Mouse (Mus musculus) heart, embryonic 12.5 days (tissue): ENCODE results near the gene Gm20458. TPM values are rescaled to one million over a fixed set of nuclear protein-coding genes. Genes with fewer than 3 reads are reported as not detected.

ENCODE experiments used
- ATAC-seq: fragments of 200-750 bp; cut with Nextera tagmentation; 2 replicates; pipeline ENCODE4 v1.8.0; 2017; ENCODE audit warnings: moderate TSS enrichment, moderate library complexity; ENCODE audit not compliant: insufficient number of reproducible peaks, low FRiP score
- H3K27ac ChIP-seq: fragments of 300-500 bp; sonication (generic); 2 replicates; pipeline ENCODE4 v1.5.1; 2016; ENCODE audit warnings: mild to moderate bottlenecking, moderate library complexity; ENCODE audit not compliant: poor library complexity, severe bottlenecking
- H3K27me3 ChIP-seq: fragments of 300-500 bp; sonication (generic); replicated peaks from 2 replicates; pipeline ENCODE4 v1.6.1; 2016; ENCODE audit warnings: mild to moderate bottlenecking, moderate library complexity
- H3K36me3 ChIP-seq: fragments of 300-500 bp; sonication (generic); 2 replicates; pipeline ENCODE4 v1.6.1; 2016; ENCODE audit warnings: mild to moderate bottlenecking, moderate library complexity
- H3K4me1 ChIP-seq: fragments of 300-500 bp; sonication (generic); replicated peaks from 2 replicates; pipeline ENCODE4 v1.6.1; 2016; ENCODE audit warnings: mild to moderate bottlenecking
- H3K4me2 ChIP-seq: fragments of 300-500 bp; sonication (generic); 2 replicates; pipeline ENCODE4 v1.6.1; 2016; ENCODE audit warnings: mild to moderate bottlenecking, moderate library complexity
- H3K4me3 ChIP-seq: fragments of 300-500 bp; sonication (generic); 2 replicates; pipeline ENCODE4 v1.5.1; 2016; ENCODE audit warnings: mild to moderate bottlenecking
- H3K9ac ChIP-seq: fragments of 300-500 bp; sonication (generic); 2 replicates; pipeline ENCODE4 v1.6.1; 2016; ENCODE audit warnings: mild to moderate bottlenecking, moderate library complexity
- H3K9me3 ChIP-seq: fragments of 300-500 bp; sonication (generic); replicated peaks from 2 replicates; pipeline ENCODE4 v1.6.1; 2016; ENCODE audit warnings: mild to moderate bottlenecking, moderate library complexity
- WGBS: fragments of 180-500 bp; shearing (Covaris S2); methylation state at CpG from one replicate; pipeline ENCODE4 v1.1.7; 2016; 5-methylcytosine and 5-hydroxymethylcytosine counted together
- polyA plus RNA-seq: library from polyadenylated mRNA; unstranded; fragments of >200 nt; fragmentation: Nextera tagmentation; extraction: Ambion mirVana; gene quantifications from 2 replicates; pipeline ENCODE4 v1.2.1, GENCODE M21; 2016

Gene Gm20458
- polyA plus RNA-seq, 1 experiment from 2014 or later = 16.9 TPM

DNA sequence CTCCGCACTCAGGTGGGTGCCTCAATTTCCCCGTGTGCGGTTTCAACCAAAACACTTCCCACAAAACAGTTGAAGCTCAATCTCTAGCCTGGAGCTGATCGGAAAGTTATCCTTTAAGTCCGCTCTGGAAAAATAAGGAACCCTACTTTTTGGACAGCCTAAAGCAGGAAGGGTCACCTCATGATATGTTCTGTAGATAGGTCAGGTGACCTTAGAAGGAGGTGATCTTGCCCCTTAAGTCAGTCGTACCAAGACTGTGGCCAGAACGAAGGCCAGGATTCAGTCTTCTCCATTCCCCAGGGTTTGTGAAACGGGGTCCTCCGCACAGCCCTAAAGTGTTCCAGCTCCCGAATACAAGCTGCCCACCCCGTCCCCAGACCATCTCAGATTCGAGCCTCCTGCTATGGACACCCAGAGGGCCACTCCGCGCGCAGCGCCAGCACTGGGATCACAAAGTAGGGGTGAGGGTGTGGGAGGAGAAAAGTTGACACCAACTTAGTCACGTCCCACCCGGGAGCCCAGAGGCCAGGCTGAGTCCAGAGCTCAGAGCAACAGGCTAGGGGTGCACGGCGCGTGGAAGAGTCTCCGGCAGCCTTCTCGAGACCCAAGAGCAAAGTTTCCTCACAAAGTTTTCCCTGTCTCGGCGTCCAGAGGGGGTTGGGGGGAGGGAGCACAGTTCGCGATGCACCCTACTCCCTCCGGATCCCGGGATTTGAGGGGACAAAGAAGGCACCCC is 18.3 kb upstream of the Gm20458 start:
- peak overlapping the region; percentile 74 for H3K27ac ChIP-seq
- H3K36me3 ChIP-seq = no peaks in the 10 kb centered on the region
- H3K27me3 ChIP-seq = peaks cover 4% of the 10 kb centered on the region; the same call in 1 of the 2 replicates
- peak overlapping the region; percentile 86 for H3K9ac ChIP-seq
- H3K4me3 ChIP-seq = peak overlapping the region; percentile 74
- peak; percentile 54 for ATAC-seq
- H3K4me1 ChIP-seq = peaks cover 56% of the 10 kb centered on the region
- H3K4me2 ChIP-seq = peak overlapping the region; percentile 83
- WGBS = 2% methylated on average over 29 of the region's 29 CpGs
- H3K9me3 ChIP-seq = no peaks in the 10 kb centered on the region

DNA sequence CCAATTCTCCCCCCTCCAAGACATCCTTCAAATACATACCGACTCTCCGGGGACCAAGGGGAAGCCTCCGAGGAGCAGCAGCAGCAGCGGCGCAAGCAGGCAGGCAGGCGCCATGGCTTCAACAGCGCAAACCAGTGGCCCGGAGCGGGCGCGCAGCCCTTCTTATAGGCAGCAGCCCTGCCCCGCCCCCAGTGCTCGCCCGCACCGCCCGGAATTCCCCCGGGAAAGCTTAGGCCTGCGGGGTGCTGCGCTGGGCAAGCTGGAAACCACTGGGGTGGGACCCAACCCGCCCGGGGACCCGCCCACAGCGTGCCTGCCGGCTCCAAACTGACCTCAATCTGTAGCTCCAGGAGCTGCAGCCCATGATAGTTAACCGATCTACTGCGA is 17.7 kb upstream of the Gm20458 start:
- no peaks in the 10 kb centered on the region for H3K36me3 ChIP-seq
- peaks cover 51% of the 10 kb centered on the region for H3K4me1 ChIP-seq
- peak overlapping the region; percentile 83 for H3K4me2 ChIP-seq
- peak; percentile 86 for ATAC-seq
- no peaks in the 10 kb centered on the region for H3K9me3 ChIP-seq
- H3K4me3 ChIP-seq = peak overlapping the region; percentile 74
- H3K9ac ChIP-seq = peak overlapping the region; percentile 86
- 1% methylated on average over 23 of the region's 26 CpGs for WGBS
- peaks cover 4% of the 10 kb centered on the region; the same call in 1 of the 2 replicates for H3K27me3 ChIP-seq
- H3K27ac ChIP-seq = peak overlapping the region; percentile 74

DNA sequence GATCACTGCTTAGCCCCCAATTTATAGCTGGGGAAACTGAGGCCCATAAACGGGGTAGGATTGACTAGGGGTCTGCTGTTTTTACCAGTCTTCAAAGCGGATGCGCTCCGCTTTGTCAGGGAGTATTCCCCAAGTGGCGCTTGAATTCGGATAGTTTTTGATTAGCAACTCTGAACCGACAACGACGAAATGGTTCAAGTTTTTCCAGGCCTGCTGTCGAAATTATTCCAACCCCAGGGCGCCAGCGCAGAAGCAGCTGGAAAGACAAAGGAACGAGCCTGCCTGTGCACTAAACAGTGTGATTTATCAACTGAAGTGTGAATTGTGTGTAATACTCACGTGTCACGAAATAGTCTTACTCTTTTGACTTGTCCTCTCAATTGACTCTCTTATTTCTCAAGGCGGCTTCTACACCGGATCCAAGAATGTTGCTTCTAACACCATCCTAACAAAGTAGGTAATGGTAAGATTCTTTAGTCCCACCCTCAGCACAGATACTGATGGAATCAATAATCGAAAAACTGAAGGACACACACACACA is 17.2 kb upstream of the Gm20458 start, which contains the start of gene Sdc4:
Gene Sdc4, minus strand, starts transcription at position 428 of the 541 bp plus-strand sequence.
- H3K27ac ChIP-seq = peak within 1 kb of the TSS; percentile 74
- peaks cover 4% of the 10 kb centered on the region; the same call in 1 of the 2 replicates for H3K27me3 ChIP-seq
- no peaks in the 10 kb centered on the region for H3K9me3 ChIP-seq
- peaks cover 46% of the 10 kb centered on the region for H3K4me1 ChIP-seq
- H3K4me3 ChIP-seq = peak within 1 kb of the TSS; percentile 74
- H3K9ac ChIP-seq = peak within 1 kb of the TSS; percentile 86
- ATAC-seq = no peak
- H3K36me3 ChIP-seq = no peaks in the 10 kb centered on the region
- WGBS = 8% methylated on average over 18 of the region's 18 CpGs
- peak within 1 kb of the TSS; percentile 83 for H3K4me2 ChIP-seq

DNA sequence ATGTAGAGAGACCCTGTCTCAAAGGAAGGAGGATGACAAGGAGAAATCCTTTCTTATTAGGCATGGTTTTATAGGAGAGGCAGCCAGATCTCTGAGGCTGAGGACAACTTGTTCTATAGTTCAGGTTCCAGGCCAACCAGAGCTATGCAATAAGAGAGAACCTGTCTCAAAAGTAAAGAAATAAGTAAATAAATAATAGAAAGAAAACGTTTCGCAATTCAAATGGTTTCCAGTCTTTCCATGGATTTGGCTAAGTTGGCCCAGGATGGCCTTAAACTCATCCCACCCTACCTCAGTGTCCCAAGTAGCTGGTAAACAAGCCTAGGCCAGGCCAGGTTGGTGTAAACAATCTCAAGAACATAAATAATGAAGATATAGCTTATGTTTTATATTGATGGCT is 16.1 kb upstream of the Gm20458 start:
- peaks cover 46% of the 10 kb centered on the region for H3K4me1 ChIP-seq
- 71% methylated on average over 2 of the region's 2 CpGs for WGBS
- H3K27ac ChIP-seq = no peak overlapping the region
- H3K9me3 ChIP-seq = no peaks in the 10 kb centered on the region
- H3K36me3 ChIP-seq = no peaks in the 10 kb centered on the region
- ATAC-seq = no peak
- H3K4me2 ChIP-seq = no peak overlapping the region
- H3K27me3 ChIP-seq = peaks cover 4% of the 10 kb centered on the region; the same call in 1 of the 2 replicates
- H3K9ac ChIP-seq = no peak overlapping the region
- no peak overlapping the region for H3K4me3 ChIP-seq

DNA sequence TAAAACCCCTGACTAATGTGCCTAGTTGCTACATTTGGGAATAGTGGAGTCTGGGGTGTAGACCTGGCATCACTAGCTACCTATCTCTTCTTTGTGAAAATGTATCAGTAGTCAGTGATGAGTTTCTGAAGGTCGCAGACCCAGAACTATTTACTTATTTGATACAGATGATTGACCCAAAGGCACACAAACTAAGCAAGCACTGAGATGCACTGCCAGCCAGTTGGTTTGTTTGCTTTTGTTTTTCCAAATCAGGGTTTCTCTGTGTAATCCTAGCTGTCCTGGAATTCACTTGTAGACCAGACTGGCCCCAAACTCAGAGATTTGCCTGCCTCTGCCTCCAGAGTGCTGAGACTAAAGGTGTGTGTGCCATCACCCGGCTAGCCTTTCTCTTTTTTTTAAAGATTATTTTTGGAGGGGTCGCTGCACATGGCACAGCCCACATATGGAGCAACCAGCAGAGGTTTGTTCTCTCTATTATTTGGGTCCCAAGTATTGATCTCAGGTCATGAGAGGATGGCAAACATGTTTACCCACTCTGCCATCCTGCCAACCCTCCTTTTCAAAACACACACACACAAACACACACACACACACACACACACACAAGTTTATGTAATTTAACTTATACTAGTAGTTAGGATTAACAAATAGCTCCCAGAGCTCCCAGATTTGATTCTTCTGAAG is 15.2 kb upstream of the Gm20458 start:
- no peak for ATAC-seq
- WGBS = 71% methylated on average over 3 of the region's 3 CpGs
- Histone ChIP-seq H3K4me1 (peaks cover 42% of the 10 kb centered on the region), H3K27me3 (peaks cover 4% of the 10 kb centered on the region; the same call in 1 of the 2 replicates), H3K36me3 (no peaks in the 10 kb centered on the region), H3K4me3 (no peak overlapping the region), H3K4me2 (no peak overlapping the region), H3K9ac (no peak overlapping the region), H3K9me3 (no peaks in the 10 kb centered on the region), H3K27ac (no peak overlapping the region)

DNA sequence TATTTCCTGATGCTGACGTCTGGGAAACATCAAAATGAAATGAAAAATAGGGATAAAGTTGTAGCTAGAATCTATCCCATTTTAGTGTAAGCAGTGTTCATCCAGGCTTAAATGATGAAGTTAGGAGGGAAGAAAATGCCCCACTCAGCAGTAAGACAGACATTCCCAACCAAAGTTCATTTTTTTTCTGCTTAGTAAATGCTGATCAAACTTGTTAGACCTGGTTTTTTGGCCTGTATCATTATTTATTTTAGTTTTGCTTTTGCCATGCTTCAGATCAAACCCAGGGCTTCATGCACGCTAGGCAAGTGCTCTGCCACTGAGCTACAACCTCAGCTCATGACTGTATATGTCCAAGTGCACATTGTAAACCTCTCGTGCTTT is 14.7 kb upstream of the Gm20458 start:
- ATAC-seq = no peak
- H3K27ac ChIP-seq = no peak overlapping the region
- H3K9me3 ChIP-seq = no peaks in the 10 kb centered on the region
- H3K4me1 ChIP-seq = peaks cover 38% of the 10 kb centered on the region
- H3K9ac ChIP-seq = no peak overlapping the region
- H3K27me3 ChIP-seq = peaks cover 2% of the 10 kb centered on the region; the same call in 1 of the 2 replicates
- no peak overlapping the region for H3K4me3 ChIP-seq
- no peaks in the 10 kb centered on the region for H3K36me3 ChIP-seq
- WGBS = 74% methylated on average over 3 of the region's 3 CpGs
- H3K4me2 ChIP-seq = no peak overlapping the region

DNA sequence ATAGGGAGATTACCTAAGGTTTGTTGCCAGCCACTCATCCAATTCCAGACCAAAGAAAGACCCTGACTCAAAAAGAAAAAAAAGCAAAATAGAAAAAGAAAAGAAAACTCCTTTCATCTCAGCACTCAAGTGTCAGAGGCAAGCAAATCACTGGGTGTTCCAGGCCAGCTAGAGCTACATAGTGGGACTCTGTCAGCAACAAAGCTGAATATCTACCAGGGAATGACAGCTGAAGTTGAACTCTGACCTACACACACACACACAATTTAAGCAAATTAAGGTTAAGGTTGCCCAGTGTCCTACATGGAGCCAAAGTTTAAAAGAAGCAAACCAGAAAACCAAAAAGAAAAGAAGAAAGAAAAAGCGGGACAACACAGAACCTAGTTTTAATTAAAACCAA is 12.6 kb upstream of the Gm20458 start:
- ATAC-seq = no peak
- H3K36me3 ChIP-seq = no peaks in the 10 kb centered on the region
- no peaks in the 10 kb centered on the region for H3K9me3 ChIP-seq
- H3K4me2 ChIP-seq = no peak overlapping the region
- H3K4me3 ChIP-seq = no peak overlapping the region
- 81% methylated on average over 1 of the region's 1 CpGs for WGBS
- H3K9ac ChIP-seq = no peak overlapping the region
- H3K27me3 ChIP-seq = no peaks in the 10 kb centered on the region
- peaks cover 41% of the 10 kb centered on the region for H3K4me1 ChIP-seq
- H3K27ac ChIP-seq = no peak overlapping the region

DNA sequence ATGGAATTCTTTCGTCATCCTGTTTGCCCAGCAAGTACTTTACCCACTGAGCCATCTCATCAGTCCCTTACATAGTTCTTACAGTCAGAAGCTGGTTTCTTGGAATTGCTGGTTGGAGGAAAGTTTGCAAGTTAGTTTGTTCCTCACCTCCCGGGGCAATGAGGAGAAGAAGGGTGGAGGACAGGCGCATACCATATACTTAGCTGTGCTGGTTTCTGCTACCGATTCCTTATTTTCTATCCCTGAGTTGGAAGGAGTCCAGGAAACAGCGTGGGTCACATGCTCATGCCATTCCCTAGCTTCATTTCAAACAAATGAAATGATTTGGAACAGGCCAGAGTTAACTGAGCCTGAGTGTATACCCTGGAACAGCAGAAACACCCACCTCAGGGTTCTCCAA is 11.8 kb upstream of the Gm20458 start:
- Histone ChIP-seq H3K27me3 (no peaks in the 10 kb centered on the region), H3K4me3 (no peak overlapping the region), H3K9me3 (no peaks in the 10 kb centered on the region), H3K4me1 (peaks cover 39% of the 10 kb centered on the region), H3K9ac (no peak overlapping the region), H3K27ac (peak overlapping the region; percentile 31; the same call in 1 of the 2 replicates), H3K4me2 (0 out of 2 replicates have a peak overlapping the region, but pooled peaks have one; percentile 3), H3K36me3 (no peaks in the 10 kb centered on the region)
- ATAC-seq = no peak
- 57% methylated on average over 5 of the region's 5 CpGs for WGBS

DNA sequence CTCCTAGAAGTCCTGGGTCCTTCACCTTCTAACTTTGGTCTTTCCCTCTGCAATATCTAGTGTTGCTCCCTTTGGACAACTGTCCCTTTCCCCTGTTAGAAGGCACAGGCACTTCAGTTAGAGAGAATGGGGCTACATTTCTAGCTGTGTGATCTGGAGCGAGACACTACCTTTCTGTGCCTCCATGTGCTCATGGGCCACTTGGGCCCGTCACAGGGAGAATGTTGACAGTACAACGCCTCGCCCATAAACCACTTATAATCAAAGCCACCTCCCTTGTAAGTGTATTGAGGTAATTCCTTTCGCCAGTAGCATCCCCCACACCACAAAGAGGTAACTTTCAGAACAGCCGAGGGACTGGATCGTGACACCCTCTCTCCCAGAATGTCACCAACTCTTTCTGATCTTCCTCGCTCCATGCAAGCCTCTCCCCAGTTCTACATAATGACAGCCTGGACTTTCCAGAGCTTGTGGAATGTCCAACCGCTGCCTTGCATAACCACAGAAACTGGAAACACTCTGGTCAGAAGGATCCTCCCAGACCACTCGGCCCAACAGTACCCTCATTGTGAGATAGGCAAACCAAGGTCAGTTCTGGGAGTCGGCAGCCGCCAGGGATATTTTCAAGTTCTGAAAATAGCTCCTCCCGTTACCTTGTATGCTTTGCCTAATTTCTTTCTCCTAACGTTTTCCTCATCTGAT is 11.3 kb upstream of the Gm20458 start:
- Histone ChIP-seq H3K9ac (no peak overlapping the region), H3K4me1 (peaks cover 43% of the 10 kb centered on the region), H3K4me2 (0 out of 2 replicates have a peak overlapping the region, but pooled peaks have one; percentile 3), H3K27ac (peak overlapping the region; percentile 58; the same call in 1 of the 2 replicates), H3K9me3 (no peaks in the 10 kb centered on the region), H3K36me3 (no peaks in the 10 kb centered on the region), H3K27me3 (no peaks in the 10 kb centered on the region), H3K4me3 (no peak overlapping the region)
- 48% methylated on average over 14 of the region's 14 CpGs for WGBS
- ATAC-seq = no peak

DNA sequence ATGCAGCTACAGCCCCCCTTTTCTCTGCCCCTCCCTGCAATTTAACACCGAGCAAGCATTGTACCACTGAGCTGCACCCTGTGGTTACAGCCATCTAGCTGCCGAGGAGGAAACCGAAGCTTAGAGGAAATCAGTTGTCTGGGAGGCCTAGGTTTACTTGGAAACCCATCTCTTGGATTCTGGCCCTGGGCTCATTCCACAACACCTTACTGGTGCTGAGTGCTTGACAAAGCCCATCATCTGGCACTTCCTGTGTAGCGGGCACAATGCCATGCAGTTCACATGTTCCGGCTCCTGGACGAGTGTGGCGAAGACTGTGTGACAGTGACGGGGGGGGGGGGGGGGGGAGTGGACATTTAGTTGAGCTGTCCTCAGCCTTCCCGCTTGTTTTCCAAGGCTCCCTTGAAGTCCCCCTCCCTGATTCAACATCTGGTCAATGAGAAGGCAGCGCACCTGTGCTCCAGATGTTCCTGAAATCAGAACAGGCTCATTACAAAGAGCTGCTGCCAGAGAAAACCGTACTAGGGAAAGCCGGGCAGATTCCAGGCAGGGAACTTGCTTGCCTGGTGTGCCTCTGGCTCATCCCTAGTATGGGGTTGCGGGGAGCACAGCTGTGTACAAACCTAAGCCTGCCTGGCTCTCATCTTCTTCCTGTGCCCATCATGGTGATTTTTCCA is 8.6 kb upstream of the Gm20458 start:
- WGBS = 37% methylated on average over 13 of the region's 13 CpGs
- Histone ChIP-seq H3K9ac (no peak overlapping the region), H3K4me3 (no peak overlapping the region), H3K27ac (peak overlapping the region; percentile 60), H3K4me2 (peak overlapping the region; percentile 13; the same call in 1 of the 2 replicates), H3K36me3 (no peaks in the 10 kb centered on the region), H3K27me3 (no peaks in the 10 kb centered on the region), H3K4me1 (peaks cover 66% of the 10 kb centered on the region), H3K9me3 (no peaks in the 10 kb centered on the region)
- no peak; the same call in 1 of the 2 replicates for ATAC-seq
